In the genomic region with DNA sequence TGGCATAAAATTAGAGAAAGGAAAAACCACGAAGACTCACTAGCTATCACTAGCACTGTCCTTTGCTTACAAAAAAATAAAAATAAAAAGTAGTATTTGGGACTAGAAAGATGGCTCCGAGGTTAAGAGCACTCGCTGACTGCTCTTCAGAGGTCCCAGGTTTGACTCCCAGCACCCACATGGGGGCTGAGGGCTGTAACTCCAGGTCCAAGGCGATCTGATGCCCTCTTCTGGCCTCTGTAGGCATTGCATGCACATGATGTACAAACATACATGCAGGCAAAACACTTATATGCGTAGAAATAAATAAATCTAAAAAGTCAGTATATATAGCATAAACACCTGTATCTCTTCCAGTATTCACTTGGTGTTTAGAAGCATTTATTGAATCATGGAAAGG, we compare ENCODE assay signal across 7 mouse cellular contexts. TPM values are rescaled to one million over a fixed set of nuclear protein-coding genes. Genes with fewer than 3 reads are reported as not detected.
DNase-seq lines count a peak whose midpoint lies in the region; ATAC-seq and TF ChIP-seq lines count a peak whose summit lies in the region.

No protein-coding gene starts in this region.

- H3K36me3 ChIP-seq in kidney, embryonic 15.5 days = no peaks in the 10 kb centered on the region
- H3K36me3 ChIP-seq in CH12.LX (replicated peaks in 1 of 2; ENCODE audit: control insufficient read depth in 1 of 2, insufficient read depth in 1 of 2, low read length in 1 of 2) = no peaks in the 10 kb centered on the region
- no peaks in the 10 kb centered on the region for H3K36me3 ChIP-seq in ES-E14 (ENCODE audit: control insufficient read depth, insufficient read depth, low read length, poor library complexity, severe bottlenecking)

- dilution Hi-C loops in CH12.LX (cut with MboI; ENCODE audit: extremely low pct_ligation_motif_present, extremely low pct_unique_long_range_greater_than_20kb, low sequenced_read_pairs) = no loop called here

- no peak overlapping the region for H3K4me2 ChIP-seq in kidney, embryonic 15.5 days
- H3K4me2 ChIP-seq in CH12.LX (ENCODE audit: insufficient read depth, low read depth, poor library complexity, severe bottlenecking) = no peak overlapping the region

- no peaks in the 10 kb centered on the region for H3K79me2 ChIP-seq in CH12.LX (replicated peaks; ENCODE audit: control insufficient read depth, extremely low read depth, insufficient read depth, poor library complexity, severe bottlenecking)

- H3K9me3 ChIP-seq in kidney, embryonic 15.5 days (replicated peaks) = no peaks in the 10 kb centered on the region
- H3K9me3 ChIP-seq in CH12.LX (replicated peaks; ENCODE audit: low read length) = peaks cover 6% of the 10 kb centered on the region
- H3K9me3 ChIP-seq in ES-E14 (ENCODE audit: control insufficient read depth, insufficient read depth, low read depth, low read length) = no peaks in the 10 kb centered on the region

- no peak overlapping the region for H3K4me3 ChIP-seq in kidney, embryonic 15.5 days (replicated peaks)
- H3K4me3 ChIP-seq in CH12.LX (replicated peaks in 1 of 3; ENCODE audit: low read depth in 2 of 3, low read length in 2 of 3, poor library complexity in 1 of 3) (no peak overlapping the region), ES-E14 (ENCODE audit: insufficient read depth in 1 of 2, low read depth in 1 of 2, low read length in 2 of 2, poor library complexity in 1 of 2, severe bottlenecking in 1 of 2) (no peak overlapping the region)

- H3K27ac ChIP-seq in kidney, embryonic 15.5 days = peak overlapping the region; percentile 34; the same call in 1 of the 2 replicates
- no peak overlapping the region for H3K27ac ChIP-seq in CH12.LX (ENCODE audit: insufficient read depth, low read depth)
- no peak overlapping the region for H3K27ac ChIP-seq in ES-E14 (ENCODE audit: insufficient read depth, low read depth, low read length, poor library complexity, severe bottlenecking)

- peak; percentile 18 to 39; a peak in 3 of 4 replicates for TF ChIP-seq CTCF in CH12.LX (conservative IDR thresholded peaks at IDR 0.05 in 1 of 2, IDR thresholded peaks at IDR 0.05 in 1 of 2; ENCODE audit: low read depth in 2 of 2, low read length in 2 of 2)

- WGBS in kidney, embryonic 15.5 days = 83% methylated on average over 5 of the region's 5 CpGs

- no peaks in the 10 kb centered on the region for H3K27me3 ChIP-seq in kidney, embryonic 15.5 days
- H3K27me3 ChIP-seq in CH12.LX (replicated peaks) = peaks cover 89% of the 10 kb centered on the region

- no peak for TF ChIP-seq EP300 in CH12.LX (IDR thresholded peaks at IDR 0.05; ENCODE audit: low read length)

- no peak for TF ChIP-seq POLR2A in CH12.LX (IDR thresholded peaks at IDR 0.05; ENCODE audit: low read depth, low read length)

- no peak overlapping the region for H3K9ac ChIP-seq in kidney, embryonic 15.5 days
- no peak overlapping the region for H3K9ac ChIP-seq in CH12.LX (ENCODE audit: insufficient read depth, low read depth)
- no peak overlapping the region for H3K9ac ChIP-seq in ES-E14 (ENCODE audit: insufficient read depth, low read depth, low read length, poor library complexity, severe bottlenecking)

- DNase-seq in kidney, postnatal 14 days = no peak
- DNase-seq in CH12.LX (ENCODE audit: extremely low read depth) = peak; percentile 9
- DNase-seq in ES-E14 (ENCODE audit: low read depth, low spot score) = peak; percentile 62
- peak; percentile 62 for DNase-seq in kidney, postnatal 10 days
- DNase-seq in layer of hippocampus, adult 11-12 months (ENCODE audit: low spot score) = no peak

- in situ Hi-C loops in CH12.LX (cut with MboI; ENCODE audit: low pct_ligation_motif_present, low pct_unique_long_range_greater_than_20kb, low sequenced_read_pairs) (no loop called here), ES-E14 (cut with MboI; ENCODE audit: low sequenced_read_pairs in 2 of 2, unreplicated experiment in 2 of 2) (loop anchor here in 1 of 2 experiments (10.0 kb wide), 1 partner anchor 125 kb away; no protein-coding TSS in a partner anchor)

- no peak for TF ChIP-seq RAD21 in CH12.LX (IDR thresholded peaks at IDR 0.05; ENCODE audit: low read depth, low read length)

- peaks cover 55% of the 10 kb centered on the region for H3K4me1 ChIP-seq in kidney, embryonic 15.5 days
- no peaks in the 10 kb centered on the region for H3K4me1 ChIP-seq in CH12.LX (ENCODE audit: control insufficient read depth in 1 of 2, insufficient read depth in 2 of 2)
- H3K4me1 ChIP-seq in ES-E14 (ENCODE audit: control insufficient read depth in 2 of 2, insufficient read depth in 2 of 2, low read length in 2 of 2, poor library complexity in 1 of 2) = peaks cover 0 to 15% of the 10 kb centered on the region in 2 experiments; a peak in 3 of 4 replicates

- ATAC-seq in kidney, embryonic 15.5 days (replicated peaks; ENCODE audit: low FRiP score) = no peak
- no peak for ATAC-seq in inflammation-experienced regulatory T-cells, adult 6 months

TF ChIP-seq in CH12.LX, 34 proteins besides CTCF, POLR2A, EP300 and RAD21:
- TF ChIP-seq SIN3A (IDR thresholded peaks at IDR 0.05; ENCODE audit: low read length) = no peak
- TF ChIP-seq SMC3 (IDR thresholded peaks at IDR 0.05; ENCODE audit: low read depth, low read length) = no peak
- TF ChIP-seq MAZ (IDR thresholded peaks at IDR 0.05; ENCODE audit: low read depth, low read length) = no peak

TF ChIP-seq in ES-E14, 5 proteins besides CTCF, POLR2A, EP300 and RAD21:
- TF ChIP-seq CHD2 (IDR thresholded peaks at IDR 0.05; ENCODE audit: low read depth, low read length) (no peak), ZNF384 (IDR thresholded peaks at IDR 0.05; ENCODE audit: low read depth, low read length) (no peak)
TF ChIP-seq in ES-E14: peak in this region for 0.

RNA-seq across cellular contexts. Expression of gene Tspan9, which starts 43.5 kb away (rescaled TPM):
- 115 and 121 TPM in 2 replicates for polyA plus RNA-seq in kidney, embryonic 15.5 days (2015; fragmentation: Nextera tagmentation; extraction: Ambion mirVana)
- total RNA-seq in CH12.LX (2012; rRNA removed) (0.92 and 0.98 TPM in 2 replicates), CH12.LX (2014; rRNA removed) (0.40 and 0.55 TPM in 2 replicates), ES-E14 (2012; rRNA removed) (161 and 175 TPM in 2 replicates)
- polyA plus RNA-seq in CH12.LX (2012; ENCODE audit: insufficient read length, low read depth) = 0.33 and 0.71 TPM in 2 replicates
- 1 to 10 TPM in 1 of 3 experiments, under 1 TPM in 1, not detected in 1; 0.36 to 1.3 TPM for polyA plus RNA-seq in inflammation-experienced regulatory T-cells, adult 6 months (2017; shearing (Covaris generic))

Comparison
In these comparisons a context has a peak if more than half of its experiments do, and no peak if none do; other contexts are left out.
1. DNase-seq: peak in CH12.LX (single experiment), ES-E14 (single experiment) and kidney, postnatal 10 days (single experiment); none in kidney, postnatal 14 days (single experiment) and layer of hippocampus, adult 11-12 months (single experiment).
2. RNA of gene Tspan9, which starts 43.5 kb away (polyA plus RNA-seq): 115 to 121 TPM in kidney, embryonic 15.5 days; 0.33 to 0.71 TPM in CH12.LX and 0.36 to 1.3 TPM in inflammation-experienced regulatory T-cells, adult 6 months; every median in the first group is over 10 times any median in the second.